Mouse (Mus musculus): ENCODE results near the gene Sec24d. TPM values are rescaled to one million over a fixed set of nuclear protein-coding genes. Genes with fewer than 3 reads are reported as not detected.

Gene Sec24d
- polyA plus RNA-seq (2015; fragmentation: Nextera tagmentation; extraction: Ambion mirVana), result 91.2 and 109 TPM in 2 replicates

DNA sequence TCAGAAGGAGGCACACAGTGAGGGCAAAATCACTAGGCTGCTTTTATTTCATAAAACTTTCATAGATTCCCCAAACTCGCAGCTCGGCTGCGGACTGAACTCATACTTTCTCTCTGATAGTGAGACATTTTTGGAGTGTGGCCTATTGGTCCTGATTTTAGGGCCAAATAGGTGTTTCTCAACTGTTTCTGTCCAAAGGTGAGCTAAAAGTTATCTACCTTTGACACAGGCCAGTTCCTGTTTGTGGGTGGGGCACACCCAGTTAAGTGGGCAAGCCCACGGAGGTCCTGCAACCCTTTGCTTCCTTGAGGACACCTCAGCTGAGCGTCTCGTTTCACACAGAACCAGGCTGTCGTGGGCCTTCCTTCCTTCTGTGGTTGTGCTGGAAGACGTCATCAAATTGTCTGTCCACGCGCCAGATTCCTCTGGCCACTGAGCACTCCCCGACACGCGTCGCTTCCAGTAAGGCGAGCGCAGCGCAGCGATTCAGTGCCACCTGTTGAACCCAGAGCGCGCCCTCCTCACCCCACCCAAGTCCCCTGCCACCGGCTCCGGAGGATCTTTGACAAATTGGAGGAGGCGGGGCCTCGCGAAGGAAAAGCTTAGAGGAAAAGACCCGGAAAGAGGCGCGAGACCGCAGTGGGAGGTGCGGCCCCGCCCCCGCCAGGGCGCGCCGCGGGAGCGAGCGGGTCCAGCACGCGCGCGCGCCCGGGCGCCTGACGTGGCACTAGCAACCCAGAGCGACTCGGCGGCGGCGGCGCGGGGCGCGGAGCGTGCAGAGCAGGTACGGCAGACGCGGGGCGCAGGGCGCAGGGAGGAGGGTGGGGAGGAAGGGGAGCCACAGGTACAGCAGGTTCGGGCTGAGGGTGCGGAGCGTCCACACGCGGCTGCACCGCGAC is at the start of gene Sec24d:
Gene Sec24d (plus strand): TSS at position 703 of the 899 bp plus-strand sequence.
- H3K4me3 ChIP-seq (ENCODE audit: low read length), result peak within 1 kb of the TSS; percentile 80
- peak; percentile 92 for ATAC-seq
- WGBS, result 2% methylated on average over 67 of the region's 68 CpGs
- 0 out of 2 replicates have a peak, but pooled peaks cover 10% of the 10 kb centered on the region for H3K36me3 ChIP-seq (ENCODE audit: control insufficient read depth, insufficient read depth, low read length)
- peak within 1 kb of the TSS; percentile 88 for H3K9ac ChIP-seq (ENCODE audit: low read depth, low read length)
- H3K27ac ChIP-seq (ENCODE audit: low read length), result peak within 1 kb of the TSS; percentile 87
- no peaks in the 10 kb centered on the region for H3K27me3 ChIP-seq (replicated peaks; ENCODE audit: control insufficient read depth, insufficient read depth, low read length)
- no peaks in the 10 kb centered on the region for H3K9me3 ChIP-seq (ENCODE audit: control insufficient read depth, low read length)
- H3K4me1 ChIP-seq (ENCODE audit: control insufficient read depth, insufficient read depth, low read length), result 0 out of 2 replicates have a peak, but pooled peaks cover 5% of the 10 kb centered on the region
- H3K4me2 ChIP-seq (ENCODE audit: low read depth, low read length), result peak within 1 kb of the TSS; percentile 68

DNA sequence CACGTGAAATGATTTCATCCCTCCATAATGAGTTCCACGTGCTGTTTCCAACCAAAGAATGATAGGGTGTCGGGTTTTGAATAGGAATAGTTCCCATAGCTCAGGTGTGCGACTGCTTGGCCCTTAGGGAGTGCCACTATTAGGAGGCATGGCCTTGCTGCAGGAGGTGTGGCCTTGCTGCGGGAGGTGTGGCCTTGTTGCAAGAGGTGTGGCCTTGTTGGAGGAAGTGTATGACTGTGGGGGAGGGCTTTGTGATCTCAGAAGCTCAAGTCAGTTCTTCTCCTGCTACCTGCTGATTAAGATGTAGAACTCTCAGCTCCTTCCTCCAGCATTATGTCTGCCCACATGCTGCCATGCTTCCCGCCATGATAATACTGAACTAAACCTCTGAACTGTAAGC is 48.6 kb upstream of the Sec24d start:
- no peaks in the 10 kb centered on the region for H3K36me3 ChIP-seq (ENCODE audit: control insufficient read depth, insufficient read depth, low read length)
- no peak overlapping the region for H3K9ac ChIP-seq (ENCODE audit: low read depth, low read length)
- ATAC-seq, result peak; percentile 79
- no peaks in the 10 kb centered on the region for H3K9me3 ChIP-seq (ENCODE audit: control insufficient read depth, low read length)
- H3K27ac ChIP-seq (ENCODE audit: low read length), result no peak overlapping the region
- H3K27me3 ChIP-seq (replicated peaks; ENCODE audit: control insufficient read depth, insufficient read depth, low read length), result no peaks in the 10 kb centered on the region
- H3K4me3 ChIP-seq (ENCODE audit: low read length), result no peak overlapping the region
- 59% methylated on average over 6 of the region's 6 CpGs for WGBS
- no peaks in the 10 kb centered on the region for H3K4me1 ChIP-seq (ENCODE audit: control insufficient read depth, insufficient read depth, low read length)
- H3K4me2 ChIP-seq (ENCODE audit: low read depth, low read length), result no peak overlapping the region

DNA sequence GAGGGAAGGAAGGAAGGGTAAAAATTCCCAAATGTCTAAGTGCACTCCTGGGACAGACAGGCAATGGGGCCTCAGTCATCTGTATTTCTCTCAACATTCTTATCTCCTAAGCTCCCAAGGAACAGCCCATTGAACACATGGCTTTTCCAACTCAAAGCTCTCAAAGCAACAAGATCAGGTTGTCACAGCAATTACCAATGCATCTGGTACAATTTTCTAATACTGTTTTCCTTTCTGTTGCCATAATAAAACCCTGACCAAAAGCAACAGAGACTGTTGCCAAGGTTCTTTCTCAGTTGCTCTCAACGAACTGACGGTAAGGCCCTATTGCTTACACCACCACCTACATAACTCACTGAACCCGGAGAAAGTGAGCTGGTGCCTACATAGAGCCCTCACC is 40.0 kb upstream of the Sec24d start:
- Histone ChIP-seq H3K9ac (ENCODE audit: low read depth, low read length) (no peak overlapping the region), H3K9me3 (ENCODE audit: control insufficient read depth, low read length) (no peaks in the 10 kb centered on the region; the same call in 1 of the 2 replicates), H3K27me3 (replicated peaks; ENCODE audit: control insufficient read depth, insufficient read depth, low read length) (no peaks in the 10 kb centered on the region), H3K36me3 (ENCODE audit: control insufficient read depth, insufficient read depth, low read length) (no peaks in the 10 kb centered on the region), H3K4me3 (ENCODE audit: low read length) (no peak overlapping the region), H3K4me1 (ENCODE audit: control insufficient read depth, insufficient read depth, low read length) (no peaks in the 10 kb centered on the region), H3K27ac (ENCODE audit: low read length) (no peak overlapping the region), H3K4me2 (ENCODE audit: low read depth, low read length) (no peak overlapping the region)
- 84% methylated on average over 3 of the region's 3 CpGs for WGBS
- no peak for ATAC-seq

DNA sequence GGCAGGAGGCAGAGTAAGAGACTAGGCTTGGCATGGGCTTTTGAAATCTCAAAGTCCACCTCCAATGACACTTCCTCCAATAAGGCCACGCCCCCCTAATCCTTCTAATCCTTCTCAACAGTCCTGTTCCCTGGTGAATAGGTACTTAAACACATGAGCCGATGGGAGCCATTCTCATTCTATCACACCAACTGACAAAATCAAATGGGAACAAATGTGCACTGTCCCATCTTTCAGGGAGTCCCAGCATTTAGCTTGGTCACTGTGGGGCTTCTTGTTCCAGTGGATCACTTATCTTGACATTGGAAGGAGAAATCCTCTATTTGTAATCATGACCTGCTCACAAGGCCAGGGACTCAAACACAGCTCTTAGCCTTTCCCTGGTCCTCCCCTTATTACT is 35.6 kb upstream of the Sec24d start:
- ATAC-seq, result no peak
- Histone ChIP-seq H3K9ac (ENCODE audit: low read depth, low read length) (no peak overlapping the region), H3K4me3 (ENCODE audit: low read length) (no peak overlapping the region), H3K36me3 (ENCODE audit: control insufficient read depth, insufficient read depth, low read length) (no peaks in the 10 kb centered on the region), H3K27me3 (replicated peaks; ENCODE audit: control insufficient read depth, insufficient read depth, low read length) (no peaks in the 10 kb centered on the region), H3K27ac (ENCODE audit: low read length) (no peak overlapping the region), H3K4me1 (ENCODE audit: control insufficient read depth, insufficient read depth, low read length) (peaks cover 1% of the 10 kb centered on the region), H3K9me3 (ENCODE audit: control insufficient read depth, low read length) (no peaks in the 10 kb centered on the region; the same call in 1 of the 2 replicates), H3K4me2 (ENCODE audit: low read depth, low read length) (no peak overlapping the region)
- WGBS, result 87% methylated on average over 2 of the region's 2 CpGs

DNA sequence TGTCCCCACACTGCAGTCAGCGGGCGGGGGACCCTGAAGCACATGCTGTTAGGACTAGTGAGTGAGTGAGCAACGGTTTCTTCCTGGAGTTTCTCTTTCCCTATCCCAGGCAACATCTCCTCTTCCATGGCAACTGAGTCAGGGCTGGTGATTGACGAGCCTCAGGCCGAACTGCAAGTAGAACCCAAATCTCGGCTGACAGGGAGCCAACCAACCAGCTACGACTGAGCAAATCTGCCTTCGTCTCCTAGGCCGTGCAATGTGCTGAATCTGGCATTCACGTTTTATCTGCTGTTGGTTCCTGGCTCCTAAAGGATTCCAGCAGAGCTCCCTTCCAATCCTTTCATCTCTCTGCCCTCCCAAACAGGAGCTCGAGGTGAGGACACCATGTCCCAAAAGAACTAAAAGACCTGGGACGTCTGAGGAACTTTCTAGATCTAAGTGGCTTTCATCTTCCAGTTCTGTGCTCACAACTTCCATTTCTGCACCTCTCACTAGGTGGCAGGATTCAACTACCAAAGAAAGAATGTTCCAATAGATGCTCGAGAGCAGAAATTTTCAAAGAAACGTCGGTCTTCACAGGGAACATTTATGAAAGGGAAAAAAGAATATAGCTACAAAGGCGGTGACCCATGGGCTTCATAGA is 32.9 kb upstream of the Sec24d start:
- Histone ChIP-seq H3K4me2 (ENCODE audit: low read depth, low read length) (peak overlapping the region; percentile 43), H3K4me1 (ENCODE audit: control insufficient read depth, insufficient read depth, low read length) (peaks cover 5% of the 10 kb centered on the region), H3K27me3 (replicated peaks; ENCODE audit: control insufficient read depth, insufficient read depth, low read length) (no peaks in the 10 kb centered on the region), H3K9ac (ENCODE audit: low read depth, low read length) (peak overlapping the region; percentile 51), H3K9me3 (ENCODE audit: control insufficient read depth, low read length) (no peaks in the 10 kb centered on the region; the same call in 1 of the 2 replicates), H3K4me3 (ENCODE audit: low read length) (peak overlapping the region; percentile 39), H3K27ac (ENCODE audit: low read length) (peak overlapping the region; percentile 26), H3K36me3 (ENCODE audit: control insufficient read depth, insufficient read depth, low read length) (no peaks in the 10 kb centered on the region)
- 27% methylated on average over 16 of the region's 16 CpGs for WGBS
- peak; percentile 41; the same call in 1 of the 2 replicates for ATAC-seq

DNA sequence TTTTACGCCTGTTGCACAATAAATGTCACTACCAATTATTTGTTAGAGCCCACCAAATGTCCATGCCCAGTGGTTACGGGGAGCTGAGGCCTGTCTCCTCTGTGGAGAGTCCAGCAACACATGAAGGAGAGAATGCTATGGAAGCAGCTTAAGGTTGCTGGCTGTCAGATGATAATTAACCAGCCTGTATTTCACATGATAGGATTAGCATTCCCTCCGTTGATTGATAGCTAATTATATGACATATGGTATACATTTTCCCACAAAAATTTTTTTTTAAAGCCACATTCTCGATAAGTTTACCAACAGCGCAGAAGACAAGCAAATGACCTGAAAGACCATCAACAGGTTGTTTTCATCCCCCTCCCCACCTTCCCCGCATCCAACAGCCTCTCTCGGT is 31.8 kb upstream of the Sec24d start:
- Histone ChIP-seq H3K27ac (ENCODE audit: low read length) (peak overlapping the region; percentile 75), H3K27me3 (replicated peaks; ENCODE audit: control insufficient read depth, insufficient read depth, low read length) (no peaks in the 10 kb centered on the region)
- WGBS, result 25% methylated on average over 7 of the region's 7 CpGs

DNA sequence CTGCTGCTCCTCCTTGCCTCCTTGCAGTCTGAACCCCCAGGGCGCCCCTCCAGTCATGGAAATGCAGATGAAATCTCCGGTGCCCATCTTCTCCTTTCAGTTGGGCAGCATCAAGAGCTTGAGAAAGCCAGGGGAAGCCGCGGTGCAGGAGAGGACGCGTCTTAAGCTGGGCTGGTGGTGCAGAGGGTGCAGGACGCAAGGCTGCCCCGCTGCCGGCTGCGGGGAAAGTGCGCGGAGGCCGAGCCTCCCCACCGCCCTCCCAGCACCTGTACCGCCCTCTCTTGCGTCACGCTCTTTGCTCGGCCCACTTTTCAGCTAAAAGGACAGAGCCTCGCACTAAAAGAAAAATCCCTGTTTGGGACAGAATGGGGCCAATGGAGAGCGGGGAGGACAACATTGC is 31.3 kb upstream of the Sec24d start, which contains the start of gene Synpo2:
Gene Synpo2 (minus strand): TSS at position 229 of the 400 bp plus-strand sequence.
- no peaks in the 10 kb centered on the region for H3K36me3 ChIP-seq (ENCODE audit: control insufficient read depth, insufficient read depth, low read length)
- peak within 1 kb of the TSS; percentile 75 for H3K27ac ChIP-seq (ENCODE audit: low read length)
- WGBS, result 1% methylated on average over 20 of the region's 20 CpGs
- no peaks in the 10 kb centered on the region for H3K27me3 ChIP-seq (replicated peaks; ENCODE audit: control insufficient read depth, insufficient read depth, low read length)
- peaks cover 5% of the 10 kb centered on the region for H3K4me1 ChIP-seq (ENCODE audit: control insufficient read depth, insufficient read depth, low read length)
- peak within 1 kb of the TSS; percentile 74 for H3K9ac ChIP-seq (ENCODE audit: low read depth, low read length)
- peak; percentile 88 for ATAC-seq
- no peaks in the 10 kb centered on the region; the same call in 1 of the 2 replicates for H3K9me3 ChIP-seq (ENCODE audit: control insufficient read depth, low read length)
- H3K4me2 ChIP-seq (ENCODE audit: low read depth, low read length), result peak within 1 kb of the TSS; percentile 69
- peak within 1 kb of the TSS; percentile 68 for H3K4me3 ChIP-seq (ENCODE audit: low read length)

More for the DNA sequence above, 31.8 kb upstream of the Sec24d start:
- H3K9ac ChIP-seq (ENCODE audit: low read depth, low read length), result peak overlapping the region; percentile 74
- peaks cover 5% of the 10 kb centered on the region for H3K4me1 ChIP-seq (ENCODE audit: control insufficient read depth, insufficient read depth, low read length)
- peak overlapping the region; percentile 69 for H3K4me2 ChIP-seq (ENCODE audit: low read depth, low read length)
- ATAC-seq, result no peak
- no peaks in the 10 kb centered on the region; the same call in 1 of the 2 replicates for H3K9me3 ChIP-seq (ENCODE audit: control insufficient read depth, low read length)
- peak overlapping the region; percentile 68 for H3K4me3 ChIP-seq (ENCODE audit: low read length)
- no peaks in the 10 kb centered on the region for H3K36me3 ChIP-seq (ENCODE audit: control insufficient read depth, insufficient read depth, low read length)

DNA sequence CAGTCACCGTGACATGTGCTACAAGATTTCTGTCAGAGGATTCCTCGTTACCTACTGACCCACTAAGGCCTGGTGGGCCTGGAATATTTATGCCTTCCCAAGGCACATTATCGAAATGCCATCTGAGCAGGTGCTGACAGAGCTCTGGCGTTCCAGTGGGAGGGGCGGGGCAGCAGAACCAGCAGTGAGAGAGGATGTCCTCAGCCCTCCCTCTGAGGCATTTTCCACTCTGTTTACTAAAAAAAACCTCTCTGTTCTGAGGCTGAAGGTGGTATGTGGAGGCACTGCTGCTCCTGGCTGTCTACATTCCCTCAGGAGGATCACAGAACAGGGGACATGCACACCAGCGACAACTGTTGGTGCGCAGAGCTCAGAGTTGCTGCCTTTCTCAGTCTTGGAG is 30.2 kb upstream of the Sec24d start:
- H3K4me3 ChIP-seq (ENCODE audit: low read length), result no peak overlapping the region
- no peaks in the 10 kb centered on the region for H3K9me3 ChIP-seq (ENCODE audit: control insufficient read depth, low read length)
- no peaks in the 10 kb centered on the region for H3K27me3 ChIP-seq (replicated peaks; ENCODE audit: control insufficient read depth, insufficient read depth, low read length)
- peaks cover 5% of the 10 kb centered on the region for H3K4me1 ChIP-seq (ENCODE audit: control insufficient read depth, insufficient read depth, low read length)
- H3K27ac ChIP-seq (ENCODE audit: low read length), result no peak overlapping the region
- WGBS, result 34% methylated on average over 7 of the region's 7 CpGs
- H3K36me3 ChIP-seq (ENCODE audit: control insufficient read depth, insufficient read depth, low read length), result no peaks in the 10 kb centered on the region
- no peak for ATAC-seq
- H3K9ac ChIP-seq (ENCODE audit: low read depth, low read length), result no peak overlapping the region
- H3K4me2 ChIP-seq (ENCODE audit: low read depth, low read length), result peak overlapping the region; percentile 69; the same call in 1 of the 2 replicates

DNA sequence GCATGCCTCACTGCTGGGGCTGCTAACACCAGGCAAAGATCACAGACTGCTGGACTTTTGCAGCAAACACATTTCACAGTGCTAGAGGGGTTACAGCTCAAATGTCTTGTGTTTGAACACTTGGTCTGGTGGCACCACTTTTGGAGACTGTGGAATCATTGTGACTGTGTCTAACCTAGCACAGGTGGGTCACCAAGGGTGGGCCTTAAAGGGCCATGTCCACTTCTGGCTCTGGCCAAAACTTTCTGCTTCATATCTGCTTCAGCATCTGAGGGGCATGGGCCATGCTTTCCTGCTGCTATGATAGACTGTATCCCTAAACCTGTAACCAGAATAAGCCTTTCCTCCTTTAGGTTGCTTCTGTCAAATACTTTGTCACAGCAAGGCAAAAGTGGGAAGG is 29.8 kb upstream of the Sec24d start:
- Histone ChIP-seq H3K9ac (ENCODE audit: low read depth, low read length) (no peak overlapping the region), H3K27ac (ENCODE audit: low read length) (no peak overlapping the region), H3K4me2 (ENCODE audit: low read depth, low read length) (no peak overlapping the region), H3K27me3 (replicated peaks; ENCODE audit: control insufficient read depth, insufficient read depth, low read length) (no peaks in the 10 kb centered on the region), H3K9me3 (ENCODE audit: control insufficient read depth, low read length) (no peaks in the 10 kb centered on the region), H3K4me1 (ENCODE audit: control insufficient read depth, insufficient read depth, low read length) (peaks cover 5% of the 10 kb centered on the region), H3K4me3 (ENCODE audit: low read length) (no peak overlapping the region), H3K36me3 (ENCODE audit: control insufficient read depth, insufficient read depth, low read length) (no peaks in the 10 kb centered on the region)
- ATAC-seq, result no peak
